Mouse (Mus musculus) fibroblast of lung, adult 2 months (primary cell): ENCODE data around the gene Olfr229.
"Not testable (repeated sequence)": the region's sequence is repeated elsewhere in the genome, so short reads cannot be mapped to it uniquely, and the experiment has no call there.

Source experiments
- DNase-seq: peaks from one replicate; pipeline ENCODE4 v3.0.0-alpha.2; 2011; ENCODE audit warnings: low read depth

The Olfr229 gene

DNA sequence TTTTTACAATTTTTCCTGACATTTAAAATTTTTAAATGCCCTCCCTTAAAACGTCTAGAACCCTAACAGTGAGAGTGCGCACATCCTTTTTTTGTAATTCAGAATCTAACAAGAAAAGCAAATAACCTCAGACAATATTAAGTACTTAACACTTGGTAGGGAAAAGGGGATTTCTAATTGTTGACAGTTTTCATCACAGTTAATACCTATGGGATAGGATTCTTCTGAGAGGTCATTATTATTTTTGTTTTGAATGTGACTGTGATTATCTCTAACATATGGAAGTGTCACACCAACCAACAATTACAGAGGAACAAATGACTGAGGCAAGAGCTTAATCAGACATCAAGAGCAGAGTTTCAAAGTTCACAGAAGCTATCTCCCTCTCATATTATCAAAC, at the start of gene Olfr229:
Gene Olfr229, plus strand, starts transcription at position 301 of the 400 bp plus-strand sequence.
- DNase-seq, result no peak

- no peak for DNase-seq
Observed at GRCm38 (mm10) chr9:39866122-39866521, 41.0 kb upstream of the Olfr229 start, which contains the start of gene Olfr972. Gene Olfr972, plus strand, starts transcription at chr9:39866422.

GRCm38 (mm10) chr9:39871986-39872385, 35.1 kb upstream of the Olfr229 start:
- not testable (repeated sequence) for DNase-seq

DNA sequence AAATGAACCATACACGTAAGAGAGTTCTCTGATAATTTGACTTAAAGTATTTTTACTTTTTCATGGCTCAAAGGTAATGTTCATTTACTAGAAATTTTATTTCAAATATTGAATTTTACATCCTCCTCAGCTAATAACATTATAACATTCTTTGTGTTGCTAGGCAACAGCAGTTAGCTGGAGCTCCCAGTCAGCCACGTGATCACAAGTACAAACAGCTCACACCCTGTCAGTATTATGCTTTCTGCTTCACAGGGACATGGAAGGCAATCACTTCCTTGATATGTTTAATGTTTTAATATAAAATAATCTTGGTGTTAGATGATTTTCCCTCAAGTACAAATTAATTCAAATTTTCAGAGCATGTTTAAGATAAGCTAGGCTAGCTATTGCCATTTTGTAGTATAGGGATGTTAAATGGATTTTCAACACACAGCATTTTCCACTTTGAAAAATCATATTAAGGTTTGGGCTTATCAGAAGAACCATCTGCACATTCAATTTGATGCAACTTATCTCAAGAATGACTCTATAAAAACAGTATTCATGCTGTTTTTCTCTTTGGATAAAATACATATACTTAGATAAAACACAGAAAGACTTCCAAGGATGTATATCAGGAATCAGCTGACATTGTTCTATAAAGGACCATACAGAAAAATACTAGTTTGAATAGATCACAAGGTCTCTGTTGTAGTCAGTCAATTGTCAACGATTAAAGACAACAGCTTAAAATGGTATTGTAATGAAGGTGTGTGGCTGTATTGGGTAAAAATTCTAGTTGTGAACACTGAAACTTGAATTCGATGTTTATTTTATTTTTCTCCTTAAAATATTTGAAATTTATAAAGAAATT, 29.4 kb upstream of the Olfr229 start:
- DNase-seq, result not testable (repeated sequence)

DNA sequence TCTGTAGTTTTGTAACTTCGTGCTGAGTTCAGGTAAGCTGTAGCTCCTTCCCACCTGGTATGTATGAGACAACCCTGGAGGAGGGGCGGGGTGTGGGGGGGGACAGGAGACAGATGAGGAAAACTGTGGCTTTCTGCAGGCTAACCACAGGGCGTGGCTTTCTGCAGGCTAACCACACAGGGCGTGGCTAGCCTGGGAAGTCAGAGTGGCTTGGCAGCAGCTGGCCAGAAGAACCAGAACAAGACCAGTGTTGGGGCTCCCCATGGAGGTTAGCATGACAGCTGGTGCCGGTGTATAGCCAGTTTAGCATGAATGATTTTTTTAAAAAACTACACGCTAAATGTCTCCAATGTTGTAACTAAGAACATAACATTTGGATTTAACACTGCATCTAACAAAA, 2.0 kb upstream of the Olfr229 start:
- no peak for DNase-seq

GRCm38 (mm10) chr9:39909939-39910338, 2.8 kb downstream of the Olfr229 start:
- DNase-seq, result no peak

DNA sequence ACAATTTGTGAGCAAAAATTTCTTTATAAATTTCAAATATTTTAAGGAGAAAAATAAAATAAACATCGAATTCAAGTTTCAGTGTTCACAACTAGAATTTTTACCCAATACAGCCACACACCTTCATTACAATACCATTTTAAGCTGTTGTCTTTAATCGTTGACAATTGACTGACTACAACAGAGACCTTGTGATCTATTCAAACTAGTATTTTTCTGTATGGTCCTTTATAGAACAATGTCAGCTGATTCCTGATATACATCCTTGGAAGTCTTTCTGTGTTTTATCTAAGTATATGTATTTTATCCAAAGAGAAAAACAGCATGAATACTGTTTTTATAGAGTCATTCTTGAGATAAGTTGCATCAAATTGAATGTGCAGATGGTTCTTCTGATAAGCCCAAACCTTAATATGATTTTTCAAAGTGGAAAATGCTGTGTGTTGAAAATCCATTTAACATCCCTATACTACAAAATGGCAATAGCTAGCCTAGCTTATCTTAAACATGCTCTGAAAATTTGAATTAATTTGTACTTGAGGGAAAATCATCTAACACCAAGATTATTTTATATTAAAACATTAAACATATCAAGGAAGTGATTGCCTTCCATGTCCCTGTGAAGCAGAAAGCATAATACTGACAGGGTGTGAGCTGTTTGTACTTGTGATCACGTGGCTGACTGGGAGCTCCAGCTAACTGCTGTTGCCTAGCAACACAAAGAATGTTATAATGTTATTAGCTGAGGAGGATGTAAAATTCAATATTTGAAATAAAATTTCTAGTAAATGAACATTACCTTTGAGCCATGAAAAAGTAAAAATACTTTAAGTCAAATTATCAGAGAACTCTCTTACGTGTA, 21.1 kb downstream of the Olfr229 start:
- DNase-seq, result not testable (repeated sequence)

- not testable (repeated sequence) for DNase-seq
Observed at GRCm38 (mm10) chr9:39928837-39929236, 21.7 kb downstream of the Olfr229 start.

DNA sequence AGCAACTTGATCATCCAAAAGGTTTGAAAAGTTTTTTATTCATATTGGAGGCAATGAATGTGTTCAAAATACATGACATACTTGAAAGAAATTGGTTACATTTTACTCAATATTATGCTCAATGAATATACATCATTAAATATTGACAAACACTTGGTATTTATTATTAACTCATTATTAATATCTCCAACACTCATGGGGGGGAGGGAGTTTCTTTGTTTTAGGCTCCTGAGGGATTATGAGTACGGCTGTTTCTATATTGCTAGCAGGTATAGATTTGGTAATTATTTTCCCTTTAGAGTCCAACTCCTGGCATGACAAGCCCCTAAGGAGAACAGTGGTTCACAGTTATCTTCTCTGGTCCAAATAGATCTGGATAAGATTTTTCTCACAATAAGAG, 30.1 kb downstream of the Olfr229 start, which contains the start of gene Olfr974:
Gene Olfr974, plus strand, starts transcription at position 301 of the 400 bp plus-strand sequence.
- no peak for DNase-seq

- no peak for DNase-seq
Observed at GRCm38 (mm10) chr9:39951946-39952345, 44.8 kb downstream of the Olfr229 start, which contains the start of gene Olfr975. Gene Olfr975, minus strand, starts transcription at chr9:39952046.

- DNase-seq, result not testable (repeated sequence)
Observed at GRCm38 (mm10) chr9:39961033-39961432, 53.9 kb downstream of the Olfr229 start, which contains the start of gene Olfr976. Gene Olfr976, minus strand, starts transcription at chr9:39961133.
